8 mouse cellular contexts compared by ENCODE assay signal in genomic region chr11:30800091-30800490, GRCm38 (mm10).
DNase-seq lines count a peak whose midpoint lies in the region; ATAC-seq lines count a peak whose summit lies in the region.
"Had no signal": no experiment of that assay in that cellular context is flagged by ENCODE, and none has a peak within 500 bp of the region (broad histone marks: within the 10 kb centered on the region; RNA-seq: fewer than 3 reads in every experiment).

No protein-coding gene starts in this region.

- DNase-seq in frontal cortex, postnatal 36 days (ENCODE audit: low spot score in 2 of 2), result no peak
- peak; percentile 58 for DNase-seq in NIH3T3 (ENCODE audit: low read depth)
- DNase-seq in thymus, adult 18-20 months, result no peak
- no peak for DNase-seq in kidney, postnatal 10 days
- DNase-seq: cerebellum, adult 11-12 months; cerebellum, adult 9-10 months had no signal

- ATAC-seq in frontal cortex, adult (ENCODE audit: low TSS enrichment), result peak; percentile 55; the same call in 1 of the 2 replicates
- ATAC-seq: forebrain, embryonic 15.5 days had no signal
